Mouse (Mus musculus) small intestine, adult 2 months (tissue): ENCODE results near the gene Mog.
"Not testable (repeated sequence)": the region's sequence is repeated elsewhere in the genome, so short reads cannot be mapped to it uniquely, and the experiment has no call there.

Experiments used
- CTCF ChIP-seq: fragments of 200-500 bp; IDR thresholded peaks from 2 replicates; pipeline ENCODE4 v1.5.1; 2012; ENCODE audit warnings: low read depth, mild to moderate bottlenecking, control low read depth, inconsistent platforms, low read length, moderate library complexity, mixed read lengths; ENCODE audit not compliant: insufficient replicate concordance, insufficient read length; ENCODE audit errors: extremely low read depth
- POLR2A ChIP-seq: fragments of 200-500 bp; IDR thresholded peaks from 2 replicates; pipeline ENCODE4 v1.6.1; 2012; ENCODE audit warnings: low read depth, mild to moderate bottlenecking, control low read depth, inconsistent platforms, low read length, moderate library complexity

GRCm38 (mm10) chr17:36990630-36991029, 32.6 kb downstream of the Mog start:
- not testable (repeated sequence) for TF ChIP-seq CTCF, POLR2A
